Mouse (Mus musculus): ENCODE data around the gene Efna5. TPM values are rescaled to one million over a fixed set of nuclear protein-coding genes. Genes with fewer than 3 reads are reported as not detected.

The Efna5 gene
- total and polyA plus RNA-seq, 3 experiments, result 0.04 to 0.23 TPM; not detected in 1

- no peak overlapping the region for H3K4me3 ChIP-seq (replicated peaks in 1 of 3; ENCODE audit: low read depth in 2 of 3, low read length in 2 of 3, poor library complexity in 1 of 3)
- in situ Hi-C loops (cut with MboI; ENCODE audit: low pct_ligation_motif_present, low pct_unique_long_range_greater_than_20kb, low sequenced_read_pairs) (no loop called here), dilution Hi-C loops (cut with MboI; ENCODE audit: extremely low pct_ligation_motif_present, extremely low pct_unique_long_range_greater_than_20kb, low sequenced_read_pairs) (no loop called here)
Measured at GRCm38 (mm10) chr17:62681726-62682125, 199.4 kb downstream of the Efna5 start.

GRCm38 (mm10) chr17:62680737-62681136, 200.4 kb downstream of the Efna5 start:
- Histone ChIP-seq H3K79me2 (replicated peaks; ENCODE audit: control insufficient read depth, extremely low read depth, insufficient read depth, poor library complexity, severe bottlenecking) (no peaks in the 10 kb centered on the region), H3K9ac (ENCODE audit: insufficient read depth, low read depth) (no peak overlapping the region), H3K27me3 (replicated peaks) (no peaks in the 10 kb centered on the region), H3K36me3 (replicated peaks in 1 of 2; ENCODE audit: control insufficient read depth in 1 of 2, insufficient read depth in 1 of 2, low read length in 1 of 2) (no peaks in the 10 kb centered on the region), H3K9me3 (replicated peaks; ENCODE audit: low read length) (no peaks in the 10 kb centered on the region), H3K27ac (ENCODE audit: insufficient read depth, low read depth) (no peak overlapping the region), H3K4me1 (ENCODE audit: control insufficient read depth in 1 of 2, insufficient read depth in 2 of 2) (no peaks in the 10 kb centered on the region), H3K4me2 (ENCODE audit: insufficient read depth, low read depth, poor library complexity, severe bottlenecking) (no peak overlapping the region), H3K4me3 (replicated peaks in 1 of 3; ENCODE audit: low read depth in 2 of 3, low read length in 2 of 3, poor library complexity in 1 of 3) (no peak overlapping the region)
- dilution Hi-C loops (cut with MboI; ENCODE audit: extremely low pct_ligation_motif_present, extremely low pct_unique_long_range_greater_than_20kb, low sequenced_read_pairs), result no loop called here
- TF ChIP-seq BHLHE40 (IDR thresholded peaks at IDR 0.05; ENCODE audit: low read depth, low read length), result no peak
- no peak for TF ChIP-seq ZC3H11A (IDR thresholded peaks at IDR 0.05; ENCODE audit: low read depth, low read length)
- no peak for TF ChIP-seq TCF12 (IDR thresholded peaks at IDR 0.05; ENCODE audit: low read depth, low read length)
- no peak for TF ChIP-seq USF1 (IDR thresholded peaks at IDR 0.05; ENCODE audit: low read depth, low read length)
- TF ChIP-seq EP300 (IDR thresholded peaks at IDR 0.05; ENCODE audit: low read length), result no peak
- no peak for TF ChIP-seq E2F4 (IDR thresholded peaks at IDR 0.05; ENCODE audit: insufficient replicate concordance, low read depth, low read length)
- no peak for TF ChIP-seq NRF1 (IDR thresholded peaks at IDR 0.05; ENCODE audit: low read depth, low read length)
- TF ChIP-seq CHD2 (IDR thresholded peaks at IDR 0.05; ENCODE audit: low read length), result no peak
- no peak for TF ChIP-seq JUN (IDR thresholded peaks at IDR 0.05; ENCODE audit: insufficient read depth, low read depth, low read length)
- TF ChIP-seq MEF2A (IDR thresholded peaks at IDR 0.05; ENCODE audit: borderline replicate concordance, low read depth, low read length), result no peak
- TF ChIP-seq MAZ (IDR thresholded peaks at IDR 0.05; ENCODE audit: low read depth, low read length), result no peak
- no peak for TF ChIP-seq MXI1 (IDR thresholded peaks at IDR 0.05; ENCODE audit: low read depth, low read length)
- TF ChIP-seq CHD1 (IDR thresholded peaks at IDR 0.05; ENCODE audit: low read depth, low read length), result no peak
- TF ChIP-seq POLR2AphosphoS2 (IDR thresholded peaks at IDR 0.05; ENCODE audit: low read depth, low read length), result no peak
- TF ChIP-seq ZKSCAN1 (IDR thresholded peaks at IDR 0.05; ENCODE audit: borderline replicate concordance, low read depth, low read length), result no peak
- no peak for TF ChIP-seq KAT2A (IDR thresholded peaks at IDR 0.05; ENCODE audit: insufficient replicate concordance, low read length)
- TF ChIP-seq JUND (conservative IDR thresholded peaks at IDR 0.05; ENCODE audit: low read depth, low read length), result no peak
- TF ChIP-seq MAFK (IDR thresholded peaks at IDR 0.05; ENCODE audit: insufficient replicate concordance, low read length), result no peak
- no peak for DNase-seq (ENCODE audit: extremely low read depth)
- in situ Hi-C loops (cut with MboI; ENCODE audit: low pct_ligation_motif_present, low pct_unique_long_range_greater_than_20kb, low sequenced_read_pairs), result no loop called here

More at GRCm38 (mm10) chr17:62681726-62682125, 199.4 kb downstream of the Efna5 start:
- H3K4me1 ChIP-seq (ENCODE audit: control insufficient read depth in 1 of 2, insufficient read depth in 2 of 2), result no peaks in the 10 kb centered on the region
- H3K9ac ChIP-seq (ENCODE audit: insufficient read depth, low read depth), result no peak overlapping the region
- TF ChIP-seq RCOR1 (conservative IDR thresholded peaks at IDR 0.05; ENCODE audit: low read depth, low read length) (no peak), EP300 (IDR thresholded peaks at IDR 0.05; ENCODE audit: low read length) (no peak), SMC3 (IDR thresholded peaks at IDR 0.05; ENCODE audit: low read depth, low read length) (no peak), BHLHE40 (IDR thresholded peaks at IDR 0.05; ENCODE audit: low read depth, low read length) (no peak), MAFK (IDR thresholded peaks at IDR 0.05; ENCODE audit: insufficient replicate concordance, low read length) (no peak), ZMIZ1 (IDR thresholded peaks at IDR 0.05; ENCODE audit: low read depth, low read length) (no peak), USF2 (conservative IDR thresholded peaks at IDR 0.05; ENCODE audit: low read depth, low read length) (no peak), JUN (IDR thresholded peaks at IDR 0.05; ENCODE audit: insufficient read depth, low read depth, low read length) (no peak), USF1 (IDR thresholded peaks at IDR 0.05; ENCODE audit: low read depth, low read length) (no peak), GABPA (IDR thresholded peaks at IDR 0.05; ENCODE audit: insufficient replicate concordance, low read depth, low read length) (no peak)
- H3K36me3 ChIP-seq (replicated peaks in 1 of 2; ENCODE audit: control insufficient read depth in 1 of 2, insufficient read depth in 1 of 2, low read length in 1 of 2), result no peaks in the 10 kb centered on the region
- H3K27ac ChIP-seq (ENCODE audit: insufficient read depth, low read depth), result no peak overlapping the region
- no peaks in the 10 kb centered on the region for H3K79me2 ChIP-seq (replicated peaks; ENCODE audit: control insufficient read depth, extremely low read depth, insufficient read depth, poor library complexity, severe bottlenecking)
- no peaks in the 10 kb centered on the region for H3K9me3 ChIP-seq (replicated peaks; ENCODE audit: low read length)
- H3K4me2 ChIP-seq (ENCODE audit: insufficient read depth, low read depth, poor library complexity, severe bottlenecking), result no peak overlapping the region
- no peak for DNase-seq (ENCODE audit: extremely low read depth)
- no peaks in the 10 kb centered on the region for H3K27me3 ChIP-seq (replicated peaks)

Data from CH12.LX (cell line).